In the genomic region with DNA sequence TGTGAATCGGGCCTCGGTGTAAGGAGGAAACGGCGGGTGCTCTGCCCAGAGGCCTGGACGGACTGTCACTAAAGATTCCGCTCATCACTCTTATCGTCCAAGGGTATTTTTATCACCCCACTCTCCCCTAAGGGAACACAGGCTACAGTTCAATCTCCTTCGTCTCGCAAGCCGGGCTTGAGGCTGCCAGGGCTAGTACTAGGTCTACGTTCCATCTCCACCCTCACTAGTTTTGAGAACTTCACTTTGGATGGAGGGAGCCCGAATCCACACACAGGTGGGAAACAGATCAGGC, we compare ENCODE assay signal across 8 mouse cellular contexts. TPM values are rescaled to one million over a fixed set of nuclear protein-coding genes. Genes with fewer than 3 reads are reported as not detected.
DNase-seq lines count a peak whose midpoint lies in the region; ATAC-seq and TF ChIP-seq lines count a peak whose summit lies in the region.

No protein-coding gene starts in this region.

- peaks cover 73% of the 10 kb centered on the region for H3K36me3 ChIP-seq in kidney, postnatal 0 days (ENCODE audit: insufficient read depth, low read length)
- peaks cover 24% of the 10 kb centered on the region for H3K36me3 ChIP-seq in embryonic facial prominence, embryonic 11.5 days (replicated peaks; ENCODE audit: control insufficient read depth, insufficient read depth, low read depth, low read length)
- peaks cover 46% of the 10 kb centered on the region for H3K36me3 ChIP-seq in intestine, embryonic 16.5 days (ENCODE audit: control insufficient read depth, insufficient read depth, low read length)
- peaks cover 73% of the 10 kb centered on the region for H3K36me3 ChIP-seq in neural tube, embryonic 12.5 days

- H3K27me3 ChIP-seq in kidney, postnatal 0 days (ENCODE audit: insufficient read depth, low read length) = no peaks in the 10 kb centered on the region
- H3K27me3 ChIP-seq in embryonic facial prominence, embryonic 11.5 days (ENCODE audit: control insufficient read depth, insufficient read depth, low read length) = no peaks in the 10 kb centered on the region
- no peaks in the 10 kb centered on the region for H3K27me3 ChIP-seq in intestine, embryonic 16.5 days (replicated peaks; ENCODE audit: control insufficient read depth, insufficient read depth, low read length)
- H3K27me3 ChIP-seq in neural tube, embryonic 12.5 days (replicated peaks) = no peaks in the 10 kb centered on the region

- peak overlapping the region; percentile 92 for H3K9ac ChIP-seq in kidney, postnatal 0 days (ENCODE audit: low read depth, low read length)
- peak overlapping the region; percentile 76 for H3K9ac ChIP-seq in embryonic facial prominence, embryonic 11.5 days (replicated peaks; ENCODE audit: low read length)
- peak overlapping the region; percentile 96 for H3K9ac ChIP-seq in intestine, embryonic 16.5 days (ENCODE audit: low read depth, low read length)
- H3K9ac ChIP-seq in neural tube, embryonic 12.5 days = peak overlapping the region; percentile 92

- peaks cover 9% of the 10 kb centered on the region; the same call in 1 of the 2 replicates for H3K4me1 ChIP-seq in kidney, postnatal 0 days (replicated peaks; ENCODE audit: insufficient read depth, low read length)
- H3K4me1 ChIP-seq in embryonic facial prominence, embryonic 11.5 days (ENCODE audit: control insufficient read depth, insufficient read depth, low read length) = peaks cover 4% of the 10 kb centered on the region
- H3K4me1 ChIP-seq in intestine, embryonic 16.5 days (ENCODE audit: control insufficient read depth, insufficient read depth, low read length) = peaks cover 21% of the 10 kb centered on the region
- peaks cover 23% of the 10 kb centered on the region for H3K4me1 ChIP-seq in neural tube, embryonic 12.5 days

- no peak for ATAC-seq in kidney, postnatal 0 days (replicated peaks; ENCODE audit: low FRiP score, low read depth)
- no peak for ATAC-seq in embryonic facial prominence, embryonic 11.5 days (replicated peaks; ENCODE audit: insufficient number of reproducible peaks, low FRiP score, low TSS enrichment, low read depth)
- no peak for ATAC-seq in intestine, embryonic 16.5 days
- 0 out of 2 replicates have a peak, but pooled peaks have one; percentile 3 for ATAC-seq in neural tube, embryonic 12.5 days (ENCODE audit: low FRiP score, low read depth)

- WGBS in kidney, postnatal 0 days = 3% methylated on average over 12 of the region's 12 CpGs
- WGBS in embryonic facial prominence, embryonic 11.5 days = 14% methylated on average over 12 of the region's 12 CpGs
- WGBS in intestine, embryonic 16.5 days = 5% methylated on average over 12 of the region's 12 CpGs
- WGBS in neural tube, embryonic 12.5 days = 14% methylated on average over 12 of the region's 12 CpGs

- DNase-seq in kidney, postnatal 0 days (ENCODE audit: low spot score) = no peak
- no peak for DNase-seq in kidney, adult 8-10 months
- no peak for DNase-seq in embryonic facial prominence, embryonic 11.5 days (ENCODE audit: low spot score)
- DNase-seq in urinary bladder, adult 2 months (ENCODE audit: low spot score) = no peak
- no peak for DNase-seq in cerebellum, postnatal 14 days
- DNase-seq in T-cell, adult 2 months (ENCODE audit: low spot score) = no peak

- peak overlapping the region; percentile 98 for H3K27ac ChIP-seq in kidney, postnatal 0 days
- peak overlapping the region; percentile 95 for H3K27ac ChIP-seq in embryonic facial prominence, embryonic 11.5 days (replicated peaks; ENCODE audit: low read depth, low read length)
- peak overlapping the region; percentile 97 for H3K27ac ChIP-seq in intestine, embryonic 16.5 days (ENCODE audit: low read length)
- H3K27ac ChIP-seq in neural tube, embryonic 12.5 days = peak overlapping the region; percentile 91

- H3K4me2 ChIP-seq in kidney, postnatal 0 days (ENCODE audit: low read length) = peak overlapping the region; percentile 55
- H3K4me2 ChIP-seq in embryonic facial prominence, embryonic 11.5 days (ENCODE audit: low read depth, low read length) = peak overlapping the region; percentile 87
- peak overlapping the region; percentile 95 for H3K4me2 ChIP-seq in intestine, embryonic 16.5 days (ENCODE audit: low read depth, low read length)
- peak overlapping the region; percentile 93 for H3K4me2 ChIP-seq in neural tube, embryonic 12.5 days (replicated peaks)

- H3K9me3 ChIP-seq in kidney, postnatal 0 days (replicated peaks; ENCODE audit: low read length) = no peaks in the 10 kb centered on the region
- no peaks in the 10 kb centered on the region for H3K9me3 ChIP-seq in embryonic facial prominence, embryonic 11.5 days (replicated peaks; ENCODE audit: control insufficient read depth, low read length)
- H3K9me3 ChIP-seq in intestine, embryonic 16.5 days (ENCODE audit: control insufficient read depth, low read length) = no peaks in the 10 kb centered on the region
- no peaks in the 10 kb centered on the region for H3K9me3 ChIP-seq in neural tube, embryonic 12.5 days

- TF ChIP-seq CTCF in kidney, postnatal 0 days (IDR thresholded peaks at IDR 0.05; ENCODE audit: low read depth) = no peak

- peak overlapping the region; percentile 98 for H3K4me3 ChIP-seq in kidney, postnatal 0 days (replicated peaks; ENCODE audit: low read depth, low read length)
- H3K4me3 ChIP-seq in embryonic facial prominence, embryonic 11.5 days (ENCODE audit: low read depth, low read length) = peak overlapping the region; percentile 91
- peak overlapping the region; percentile 98 for H3K4me3 ChIP-seq in intestine, embryonic 16.5 days (ENCODE audit: low read length)
- H3K4me3 ChIP-seq in neural tube, embryonic 12.5 days = peak overlapping the region; percentile 88

RNA-seq across cellular contexts. Expression of gene Usp19, which starts 0.8 kb away (rescaled TPM):
- polyA plus RNA-seq in kidney, postnatal 0 days (2015; fragmentation: Nextera tagmentation; extraction: Ambion mirVana) = 43.8 and 47.4 TPM in 2 replicates
- polyA plus RNA-seq in embryonic facial prominence, embryonic 11.5 days (2014; fragmentation: Nextera tagmentation; extraction: Ambion mirVana) = 52.5 and 59.2 TPM in 2 replicates
- polyA plus RNA-seq in intestine, embryonic 16.5 days (2015; fragmentation: Nextera tagmentation; extraction: Ambion mirVana) = 35.7 and 42.8 TPM in 2 replicates
- polyA plus RNA-seq in neural tube, embryonic 12.5 days (2016; fragmentation: Nextera tagmentation; extraction: Ambion mirVana) = 104 TPM in 2 replicates
- 133 and 144 TPM in 2 replicates for polyA plus RNA-seq in urinary bladder, adult 2 months (2012; rRNA removed)

RNA-seq across cellular contexts. Expression of gene Lamb2, which starts 11.7 kb away (rescaled TPM):
- polyA plus RNA-seq in kidney, postnatal 0 days (2015; fragmentation: Nextera tagmentation; extraction: Ambion mirVana) = 35.6 and 38.9 TPM in 2 replicates
- 15.3 and 15.4 TPM in 2 replicates for polyA plus RNA-seq in embryonic facial prominence, embryonic 11.5 days (2014; fragmentation: Nextera tagmentation; extraction: Ambion mirVana)
- 26.6 and 33.6 TPM in 2 replicates for polyA plus RNA-seq in intestine, embryonic 16.5 days (2015; fragmentation: Nextera tagmentation; extraction: Ambion mirVana)
- 28.6 and 29.4 TPM in 2 replicates for polyA plus RNA-seq in neural tube, embryonic 12.5 days (2016; fragmentation: Nextera tagmentation; extraction: Ambion mirVana)
- 147 and 181 TPM in 2 replicates for polyA plus RNA-seq in urinary bladder, adult 2 months (2012; rRNA removed)

RNA-seq across cellular contexts. Expression of gene Qars, which starts 16.3 kb away (rescaled TPM):
- polyA plus RNA-seq in kidney, postnatal 0 days (2015; fragmentation: Nextera tagmentation; extraction: Ambion mirVana) = 87.9 and 94.1 TPM in 2 replicates
- polyA plus RNA-seq in embryonic facial prominence, embryonic 11.5 days (2014; fragmentation: Nextera tagmentation; extraction: Ambion mirVana) = 130 and 138 TPM in 2 replicates
- polyA plus RNA-seq in intestine, embryonic 16.5 days (2015; fragmentation: Nextera tagmentation; extraction: Ambion mirVana) = 111 and 118 TPM in 2 replicates
- 86.9 and 89.9 TPM in 2 replicates for polyA plus RNA-seq in neural tube, embryonic 12.5 days (2016; fragmentation: Nextera tagmentation; extraction: Ambion mirVana)
- 145 and 162 TPM in 2 replicates for polyA plus RNA-seq in urinary bladder, adult 2 months (2012; rRNA removed)

RNA-seq across cellular contexts. Expression of gene Qrich1, which starts 25.4 kb away (rescaled TPM):
- 87.2 and 87.9 TPM in 2 replicates for polyA plus RNA-seq in kidney, postnatal 0 days (2015; fragmentation: Nextera tagmentation; extraction: Ambion mirVana)
- 165 and 168 TPM in 2 replicates for polyA plus RNA-seq in embryonic facial prominence, embryonic 11.5 days (2014; fragmentation: Nextera tagmentation; extraction: Ambion mirVana)
- 90.2 and 93.4 TPM in 2 replicates for polyA plus RNA-seq in intestine, embryonic 16.5 days (2015; fragmentation: Nextera tagmentation; extraction: Ambion mirVana)
- polyA plus RNA-seq in neural tube, embryonic 12.5 days (2016; fragmentation: Nextera tagmentation; extraction: Ambion mirVana) = 162 and 164 TPM in 2 replicates
- 81.8 and 89.8 TPM in 2 replicates for polyA plus RNA-seq in urinary bladder, adult 2 months (2012; rRNA removed)

RNA-seq across cellular contexts. Expression of gene Klhdc8b, which starts 29.9 kb away (rescaled TPM):
- polyA plus RNA-seq in kidney, postnatal 0 days (2015; fragmentation: Nextera tagmentation; extraction: Ambion mirVana) = 31.1 and 33.5 TPM in 2 replicates
- 19.0 and 22.4 TPM in 2 replicates for polyA plus RNA-seq in embryonic facial prominence, embryonic 11.5 days (2014; fragmentation: Nextera tagmentation; extraction: Ambion mirVana)
- 44.7 and 49.6 TPM in 2 replicates for polyA plus RNA-seq in intestine, embryonic 16.5 days (2015; fragmentation: Nextera tagmentation; extraction: Ambion mirVana)
- 51.1 and 63.4 TPM in 2 replicates for polyA plus RNA-seq in neural tube, embryonic 12.5 days (2016; fragmentation: Nextera tagmentation; extraction: Ambion mirVana)
- 83.4 and 103 TPM in 2 replicates for polyA plus RNA-seq in urinary bladder, adult 2 months (2012; rRNA removed)
